Mouse (Mus musculus) natural killer cell, adult 2 months (primary cell): ENCODE results near the gene Susd1.

ENCODE experiments used
- DNase-seq, 2 experiments: peaks; one replicate each; pipeline ENCODE4 v3.0.0; 2022; ENCODE audit warnings: low spot score in 2 of 2

Susd1 gene

DNA sequence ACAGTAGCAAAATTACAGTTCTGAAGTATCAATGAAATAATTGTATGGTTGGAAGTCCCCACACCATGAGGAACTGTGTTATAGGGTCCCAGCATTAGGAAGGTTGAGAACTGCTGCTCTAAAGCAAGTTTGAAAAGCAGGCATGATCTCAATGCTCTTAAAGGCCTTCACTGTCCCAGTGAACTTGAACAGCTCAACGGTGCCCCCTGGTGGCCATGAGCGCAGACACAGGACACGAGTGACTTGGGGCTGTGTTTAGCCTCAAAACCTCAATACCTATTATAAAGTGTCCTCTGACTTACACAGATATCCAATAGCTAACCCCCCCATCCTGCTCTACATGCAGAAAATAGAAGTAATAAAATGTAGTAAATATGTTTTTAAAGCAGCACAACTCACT, 97.7 kb downstream of the Susd1 start:
- peak; percentile 92 to 93 for DNase-seq

DNA sequence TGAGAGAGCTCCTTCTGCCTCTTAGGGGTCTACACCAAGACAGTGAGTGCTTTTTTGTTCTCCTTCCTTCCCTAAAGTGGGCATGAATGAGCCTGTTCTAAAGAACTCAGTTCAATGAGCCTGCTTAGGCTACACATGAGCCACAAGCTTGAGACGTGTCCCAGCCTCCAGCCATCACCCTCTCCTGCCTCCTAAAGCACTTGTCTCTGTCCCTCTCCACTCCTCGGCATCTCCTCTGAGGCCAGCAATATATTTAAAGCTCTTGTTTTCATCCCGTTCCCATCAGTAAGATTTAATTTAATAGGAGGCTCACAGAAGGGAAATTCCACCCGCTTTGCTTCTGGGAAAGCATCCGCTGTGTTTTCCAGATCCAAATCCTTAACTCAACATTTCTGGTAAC, 98.4 kb downstream of the Susd1 start:
- DNase-seq = no peak

DNA sequence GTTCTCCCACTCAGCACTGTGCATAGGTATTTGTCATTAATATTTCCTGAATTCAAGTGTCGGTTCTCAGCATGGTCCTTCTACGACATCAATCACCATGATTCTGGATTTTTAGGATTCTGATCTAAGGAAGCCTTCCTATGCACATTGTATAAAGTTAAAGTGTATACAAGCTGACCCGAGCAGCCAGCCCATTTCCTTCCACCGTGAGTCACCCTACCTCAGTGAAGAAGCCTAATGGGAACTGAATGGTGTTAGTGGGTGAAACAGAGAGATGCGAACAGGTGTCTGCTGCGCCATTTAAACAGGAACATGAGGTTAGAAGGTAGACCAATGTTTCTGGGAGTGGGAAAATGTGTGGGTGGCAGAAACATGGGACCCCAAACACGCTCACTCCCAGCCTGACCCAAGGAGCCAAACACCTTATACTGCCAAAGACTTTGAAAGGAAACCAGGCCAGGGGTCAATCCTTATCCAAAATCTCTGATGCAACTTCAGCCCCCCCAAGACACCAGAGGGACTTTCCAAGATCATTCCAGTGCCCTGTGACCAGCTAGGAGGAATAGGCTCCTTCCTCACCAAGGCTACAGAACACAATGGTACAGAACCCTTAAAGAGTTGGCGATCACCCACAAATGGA, 99.4 kb downstream of the Susd1 start:
- DNase-seq = peak; percentile 30 to 58

DNA sequence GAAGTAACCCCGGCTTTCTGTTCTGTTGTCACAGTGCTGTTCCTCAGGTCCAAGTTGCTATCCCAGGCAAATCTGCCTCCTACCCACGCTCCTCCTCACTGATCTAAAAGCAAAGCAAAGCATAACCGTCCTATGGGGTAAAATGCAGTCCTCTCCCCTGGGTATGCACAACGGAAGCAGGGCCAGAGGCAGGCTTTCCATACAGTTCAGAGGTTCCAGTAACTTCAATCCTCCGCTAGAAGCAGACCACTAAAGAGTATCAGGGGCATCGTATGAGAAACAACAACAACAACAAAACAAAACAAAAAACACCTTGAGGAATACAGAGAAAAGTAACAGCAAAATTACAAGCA, 100.9 kb downstream of the Susd1 start:
- DNase-seq = peak in 1 of 2 experiments; percentile 28

DNA sequence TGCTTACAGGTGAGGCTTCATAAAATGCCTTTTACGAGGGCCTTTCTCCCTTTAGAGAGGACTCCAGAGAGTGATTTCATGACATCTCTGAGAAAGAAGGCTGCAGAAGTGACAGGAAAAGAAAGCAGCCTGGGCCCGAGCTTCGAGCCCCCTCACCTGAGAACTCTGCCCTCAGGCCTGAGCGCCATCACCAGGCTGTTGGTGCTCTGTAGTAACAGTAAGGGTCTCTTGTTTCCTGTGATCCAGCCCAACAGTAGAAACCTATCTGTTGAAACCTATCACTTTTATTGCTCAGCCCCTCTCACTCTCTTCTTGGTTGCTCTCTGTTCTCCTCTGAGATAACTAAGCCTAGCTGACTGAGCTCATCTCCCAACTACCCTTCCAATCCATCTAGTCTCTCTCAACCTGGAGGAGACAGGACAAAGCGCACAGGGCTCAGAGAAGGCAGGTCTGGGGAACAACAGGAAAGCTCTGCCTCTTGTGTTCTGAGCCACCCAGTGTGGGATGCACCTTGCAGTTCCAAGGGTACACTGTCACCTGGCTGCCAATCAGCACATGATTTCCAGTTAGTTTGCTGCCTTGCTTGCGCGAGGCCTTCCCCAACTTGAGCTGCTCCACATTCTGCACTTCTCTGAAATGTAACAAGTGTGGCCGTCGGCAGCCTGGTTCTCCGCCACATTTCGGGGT, 101.4 kb downstream of the Susd1 start:
- DNase-seq = no peak

DNA sequence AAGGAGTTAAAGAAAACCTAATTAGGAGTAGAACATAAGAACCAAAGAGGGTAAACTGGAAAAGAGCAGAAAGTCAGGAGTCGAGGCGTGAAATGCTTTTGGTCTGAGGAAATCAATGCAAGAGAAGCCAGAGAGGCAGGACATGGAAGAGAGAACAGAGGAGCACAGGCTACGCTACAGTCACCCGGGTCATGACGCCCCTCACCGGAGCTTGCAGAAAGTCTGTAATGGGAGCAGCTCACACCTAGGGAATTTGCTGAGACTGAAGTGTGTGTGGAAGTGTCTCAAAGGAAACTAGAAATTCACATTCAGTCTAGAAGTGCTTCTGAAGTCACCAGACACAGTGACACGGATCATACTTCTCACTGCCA, 102.0 kb downstream of the Susd1 start:
- no peak for DNase-seq

DNA sequence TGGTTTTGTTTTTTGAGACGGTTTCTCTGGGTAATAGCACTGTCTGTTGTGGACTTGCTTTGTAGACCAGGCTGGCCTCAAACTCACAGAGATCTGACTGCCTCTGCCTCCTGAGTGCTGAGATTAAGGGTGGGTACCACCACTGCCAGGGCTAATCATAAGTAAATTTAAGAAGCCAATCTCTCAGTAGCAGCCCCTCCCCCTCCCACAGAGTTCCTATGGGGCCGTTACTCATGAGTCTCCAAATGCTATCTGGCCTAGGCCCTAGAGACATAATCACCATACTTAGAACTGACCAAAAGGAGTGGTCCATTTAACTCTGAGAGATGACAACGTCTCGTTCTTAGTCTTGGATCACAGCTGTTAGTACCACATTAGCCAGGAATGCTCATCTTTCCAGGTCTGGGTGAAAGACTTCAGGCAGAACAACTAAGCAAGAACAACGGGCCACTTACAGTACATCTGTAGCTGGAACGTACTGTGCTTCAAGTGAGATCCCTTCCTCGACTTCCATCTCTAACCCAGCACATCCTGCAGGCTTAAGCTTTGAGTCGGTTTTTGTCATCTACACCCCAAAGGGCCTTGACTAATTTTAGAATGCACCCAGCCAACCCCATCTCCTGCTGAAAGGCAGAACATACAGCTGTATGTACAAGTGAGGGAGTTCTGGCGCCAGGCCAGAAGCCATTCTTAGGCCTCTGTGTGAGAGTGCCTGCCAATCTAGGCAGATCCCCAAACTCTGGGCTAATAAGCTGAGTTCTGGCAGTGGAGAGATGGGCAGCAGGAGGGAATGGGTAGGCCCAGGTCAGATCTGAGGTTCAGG, 102.6 kb downstream of the Susd1 start:
- DNase-seq = peak in 1 of 2 experiments; percentile 84

DNA sequence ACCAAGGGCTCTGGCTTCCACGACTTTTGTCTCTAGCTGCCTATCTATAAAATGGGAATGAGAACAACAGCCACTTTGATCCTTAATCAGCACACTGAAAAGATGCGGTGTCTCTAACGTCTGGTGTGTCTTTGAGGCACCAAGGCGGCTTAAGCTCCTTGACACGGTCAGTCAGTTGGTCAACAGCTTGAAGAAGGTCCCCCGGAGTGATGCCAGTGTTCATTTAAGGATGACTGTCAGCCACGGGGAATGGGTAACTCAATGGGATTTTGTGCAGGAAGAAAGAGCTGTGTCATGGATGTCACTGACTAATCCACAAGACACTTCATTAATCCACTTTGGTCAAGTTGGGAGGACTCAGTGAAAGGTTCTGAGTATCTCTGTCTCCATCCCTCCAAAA, 103.3 kb downstream of the Susd1 start:
- no peak for DNase-seq

DNA sequence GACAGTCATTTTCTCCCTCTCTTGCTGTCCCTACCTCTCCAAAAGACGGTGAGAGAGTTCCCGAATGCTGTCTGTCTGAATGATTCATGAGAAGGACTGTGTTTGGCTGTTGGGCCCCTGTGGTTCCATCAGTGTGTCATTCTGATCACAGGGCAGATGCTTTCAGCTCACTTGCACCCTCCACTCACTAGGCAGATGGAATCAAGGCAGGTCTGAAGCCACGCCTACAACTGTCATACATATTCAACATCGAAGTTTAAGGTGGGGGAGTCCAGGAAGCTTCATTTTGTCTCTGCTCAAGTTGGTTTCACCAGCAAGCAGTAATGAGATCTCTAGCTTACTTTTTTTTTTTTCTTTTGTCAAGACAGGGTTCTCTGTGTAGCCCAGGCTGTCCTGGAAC, 104.2 kb downstream of the Susd1 start:
- peak in 1 of 2 experiments; percentile 49 for DNase-seq

DNA sequence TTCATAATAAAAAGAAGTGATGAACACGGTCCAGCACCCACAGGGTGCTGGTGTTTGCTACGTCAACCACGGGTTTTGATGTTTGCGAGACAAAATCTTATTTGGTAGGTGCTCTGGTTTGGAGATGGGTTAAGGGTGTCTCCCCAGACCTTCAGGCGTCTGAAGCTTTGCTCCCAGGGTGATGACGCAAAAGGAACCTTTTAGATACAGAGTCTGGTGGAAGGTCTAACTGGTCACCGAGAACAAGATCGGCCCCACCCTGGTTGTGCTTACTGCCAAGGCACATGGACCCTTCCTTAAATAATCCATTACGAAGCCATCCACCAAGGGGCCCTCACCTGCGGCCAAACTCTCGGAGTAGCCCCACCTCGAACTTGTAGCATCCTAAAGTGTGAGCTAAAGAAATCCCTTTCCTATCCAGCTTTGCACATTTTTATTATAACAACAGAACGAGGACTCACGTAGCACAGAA, 105.0 kb downstream of the Susd1 start:
- DNase-seq = peak; percentile 39 to 62

DNA sequence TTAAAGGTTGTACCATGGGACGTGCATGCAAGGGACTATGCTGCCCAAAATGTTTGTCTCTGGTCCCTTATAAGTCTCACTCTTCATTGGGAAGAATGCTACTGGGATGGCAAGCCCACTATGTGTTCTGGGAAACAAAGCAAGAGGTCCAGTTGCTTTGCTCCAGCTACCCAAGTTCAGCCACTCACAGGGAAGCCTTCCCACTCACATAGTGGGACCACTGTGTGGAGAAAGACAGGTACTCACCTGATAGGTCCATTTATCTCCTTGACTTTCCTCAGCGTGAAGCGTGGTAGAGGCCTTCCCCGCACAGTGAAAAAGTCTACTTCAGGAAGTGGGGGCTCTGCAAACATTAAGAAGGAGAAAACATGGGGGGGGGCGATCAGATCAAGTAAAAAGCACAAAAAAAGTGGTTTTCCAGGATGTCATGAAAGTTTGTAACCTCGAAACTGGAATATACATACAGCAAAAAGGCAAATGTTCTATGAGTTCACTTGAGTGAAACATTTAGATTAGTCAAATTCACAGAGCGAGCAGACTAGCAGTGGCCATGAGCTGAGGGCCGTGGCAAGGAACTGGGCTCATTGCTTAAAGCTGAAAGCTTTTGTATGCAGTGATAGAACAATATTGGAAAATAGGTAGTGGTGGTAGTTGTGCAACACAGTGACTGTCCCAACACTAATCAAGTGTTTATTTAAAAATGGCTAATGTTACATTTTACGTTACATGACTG, 105.6 kb downstream of the Susd1 start:
- DNase-seq = no peak

DNA sequence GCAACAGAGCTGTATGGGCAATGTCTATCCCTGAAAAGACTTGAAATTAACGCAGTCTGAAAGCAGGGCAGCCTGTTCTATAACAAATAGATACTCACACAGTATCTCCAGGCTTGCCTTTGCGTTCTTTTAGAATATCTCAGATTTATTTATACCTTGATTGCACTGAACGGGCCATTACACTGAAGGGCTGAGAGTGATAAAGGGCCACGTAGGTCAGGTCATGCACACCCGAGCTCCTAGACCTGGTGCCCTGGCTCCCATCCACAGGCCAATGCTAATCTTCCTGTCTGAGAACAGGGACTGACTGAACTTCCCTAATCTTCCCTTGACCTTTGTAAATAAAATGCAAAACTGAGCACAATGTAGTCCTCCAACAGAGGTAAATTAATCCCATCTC, 106.3 kb downstream of the Susd1 start:
- DNase-seq = no peak

DNA sequence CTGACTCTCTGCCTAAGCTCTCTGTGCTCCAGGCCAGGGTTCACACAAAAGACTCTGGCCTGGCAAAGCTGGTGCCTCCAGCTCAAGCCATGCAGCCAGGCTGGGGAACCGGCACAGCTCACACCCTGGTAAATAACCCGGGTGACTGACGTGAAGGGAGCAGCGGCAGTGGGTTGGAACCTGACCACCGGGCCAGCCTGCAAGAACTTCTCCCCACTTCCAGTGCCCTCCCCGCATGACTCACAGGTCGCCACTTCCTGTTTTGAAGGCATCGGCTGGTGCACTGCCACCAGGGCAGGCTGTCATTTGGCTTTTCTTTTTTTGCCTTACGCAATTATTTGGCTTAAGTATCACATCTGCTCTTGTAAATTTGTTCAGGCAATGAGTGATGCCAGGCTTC, 106.8 kb downstream of the Susd1 start:
- DNase-seq = peak; percentile 98 to 99

DNA sequence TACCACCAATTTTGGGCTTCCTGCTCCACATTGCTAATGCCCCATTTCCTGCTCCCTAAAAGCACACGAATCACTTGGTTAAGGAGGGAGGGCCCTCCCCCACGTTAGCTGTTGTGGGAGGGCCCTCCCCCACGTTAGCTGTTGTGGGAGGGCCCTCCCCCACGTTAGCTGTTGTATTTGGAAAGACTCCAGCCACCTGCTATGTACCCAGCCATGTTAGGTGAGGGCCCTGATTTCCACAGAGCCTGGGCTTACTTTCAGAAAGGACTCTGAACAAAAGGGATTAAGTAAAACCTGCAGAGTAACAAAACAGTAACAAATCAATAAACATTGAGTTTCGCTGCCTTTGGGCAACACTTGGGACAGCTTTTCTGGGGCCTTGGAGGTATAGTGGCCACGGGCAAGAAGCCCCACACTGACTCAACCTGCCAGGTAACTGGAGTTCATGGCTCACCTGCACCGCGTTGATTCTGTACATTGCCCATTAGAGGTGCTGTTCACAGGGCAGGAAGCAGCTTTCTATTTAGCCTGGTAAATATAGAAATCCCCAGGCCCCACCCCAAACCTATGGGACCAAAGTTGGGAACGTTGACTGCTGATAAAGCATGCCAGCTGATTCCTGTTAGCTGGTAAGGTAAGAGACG, 107.3 kb downstream of the Susd1 start:
- DNase-seq = no peak

DNA sequence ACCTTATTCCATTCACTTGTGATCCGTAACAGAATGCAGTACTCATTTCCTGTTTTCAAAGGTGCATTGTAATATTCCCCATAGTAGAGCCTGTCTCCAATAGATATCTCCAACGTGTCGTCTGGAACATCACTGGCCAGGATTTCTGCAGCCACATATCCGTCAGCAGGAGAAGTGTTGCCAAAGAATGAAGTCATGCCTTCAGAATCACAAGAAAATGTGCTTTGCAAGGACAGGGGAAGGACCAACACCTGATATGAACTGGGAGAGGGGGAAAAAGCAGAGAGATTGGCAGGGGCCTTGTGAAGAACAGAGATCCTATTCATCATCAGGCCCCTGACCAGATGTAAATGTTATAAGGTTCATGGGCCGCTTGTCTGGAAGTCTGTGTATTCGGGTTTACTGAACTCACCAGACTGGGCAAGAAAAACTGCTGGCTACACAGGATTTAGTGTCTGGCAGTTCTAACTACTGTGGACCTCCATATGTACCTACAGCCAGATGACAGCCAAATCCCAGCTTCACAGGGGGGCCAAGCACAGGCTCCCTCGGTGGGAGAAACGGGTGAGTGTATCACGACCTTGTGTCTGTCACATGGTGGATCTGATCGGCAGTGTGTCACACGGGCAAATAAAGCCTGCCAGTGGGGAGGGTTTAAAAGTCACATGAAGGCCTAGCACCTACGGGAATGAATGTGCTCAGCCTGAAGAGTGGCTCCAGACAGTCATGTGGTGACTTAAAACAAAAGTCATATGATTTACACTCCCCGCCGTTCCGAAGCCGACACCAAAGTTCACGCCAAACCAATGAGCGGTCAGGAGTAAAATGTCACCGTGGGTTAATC, 108.8 kb downstream of the Susd1 start:
- no peak for DNase-seq

DNA sequence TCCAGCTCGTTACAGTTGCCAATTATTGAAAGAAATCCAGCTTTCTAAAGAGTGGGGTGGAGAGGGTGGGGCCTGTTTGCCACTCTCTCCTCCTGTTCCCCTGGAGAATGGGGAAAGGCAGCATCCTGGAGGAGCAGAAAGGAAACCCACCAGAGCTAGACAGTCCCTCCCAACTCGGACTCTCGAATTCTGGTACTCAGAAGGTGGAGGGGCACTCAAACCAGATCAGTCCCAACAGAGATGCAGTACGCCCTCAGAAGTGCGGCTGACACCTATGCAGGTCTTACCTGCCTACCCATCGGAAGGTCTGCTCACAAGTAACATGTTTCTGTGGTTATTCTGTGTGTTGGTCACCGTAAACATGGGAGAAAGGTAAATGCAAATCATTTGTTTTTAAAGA, 109.6 kb downstream of the Susd1 start:
- no peak for DNase-seq

DNA sequence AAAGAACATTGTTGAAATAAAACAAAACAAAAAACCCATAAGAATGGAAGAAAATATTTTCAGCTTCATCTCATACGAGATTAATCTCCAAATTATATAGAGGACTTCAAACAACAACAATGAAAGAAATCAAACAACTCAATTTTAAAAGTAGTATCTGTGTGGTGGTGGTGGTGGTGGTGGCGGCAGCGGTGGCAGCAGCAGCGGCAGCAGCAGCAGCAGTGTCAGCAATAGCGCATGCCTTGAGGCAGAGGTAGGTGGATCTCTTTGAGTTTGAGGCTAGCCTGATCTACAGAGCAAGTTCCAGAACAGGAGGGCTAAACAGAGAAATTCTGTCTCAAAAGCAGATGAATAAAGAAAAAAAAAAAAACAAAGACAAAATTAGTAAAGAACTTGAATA, 110.4 kb downstream of the Susd1 start:
- DNase-seq = no peak

DNA sequence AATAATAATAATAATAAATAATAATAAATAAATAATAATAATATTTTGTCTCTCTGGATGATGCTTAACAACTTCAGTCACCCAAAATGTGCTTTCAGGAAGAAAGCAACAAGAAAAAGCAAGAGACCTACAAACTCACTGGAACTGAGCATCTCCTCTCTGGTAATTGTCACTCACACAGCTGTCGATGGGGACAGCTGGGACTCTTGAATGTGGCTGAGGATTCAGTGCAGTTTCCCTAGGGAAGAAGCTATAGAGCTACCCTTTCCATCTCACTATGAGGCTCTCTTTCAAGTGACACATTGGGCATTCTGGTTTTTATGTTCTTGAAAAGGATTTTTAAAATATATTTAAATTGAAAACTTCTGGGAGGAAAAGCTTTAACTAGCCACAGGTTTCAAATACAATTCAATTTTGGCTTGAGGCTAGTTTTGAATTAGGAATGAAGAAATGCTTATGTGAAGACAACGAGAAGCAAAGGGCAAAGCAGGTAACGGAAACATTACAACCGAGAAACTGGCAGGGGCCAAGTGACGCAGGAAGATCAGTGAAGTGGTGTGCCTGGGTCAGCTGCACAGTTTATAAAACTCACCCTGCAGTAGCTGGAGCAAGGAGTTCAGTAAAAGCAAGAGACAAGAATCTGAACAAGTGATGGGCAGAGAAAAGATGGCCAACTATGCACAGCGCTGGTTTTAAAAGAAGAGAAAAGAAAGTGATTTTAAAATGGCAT, 112.2 kb downstream of the Susd1 start:
- DNase-seq = no peak

DNA sequence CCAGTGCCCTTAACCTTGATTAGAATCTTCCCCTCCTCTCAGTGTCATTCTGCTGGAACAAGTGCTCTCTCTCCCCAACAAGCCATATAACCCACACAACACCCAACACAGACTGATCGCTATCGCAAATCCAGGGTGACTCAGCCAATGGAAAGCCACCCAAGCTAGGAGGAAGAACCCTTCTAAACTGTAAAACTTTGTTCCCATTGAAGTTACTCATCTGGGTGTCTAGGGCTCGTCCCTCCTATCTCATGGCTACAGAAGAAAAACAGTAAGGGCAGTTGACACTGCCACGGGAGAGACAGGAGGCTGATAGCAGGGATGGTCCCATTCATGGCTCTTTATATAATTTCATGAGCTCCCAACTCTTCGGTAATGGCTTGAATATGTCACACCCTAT, 114.1 kb downstream of the Susd1 start:
- no peak for DNase-seq

DNA sequence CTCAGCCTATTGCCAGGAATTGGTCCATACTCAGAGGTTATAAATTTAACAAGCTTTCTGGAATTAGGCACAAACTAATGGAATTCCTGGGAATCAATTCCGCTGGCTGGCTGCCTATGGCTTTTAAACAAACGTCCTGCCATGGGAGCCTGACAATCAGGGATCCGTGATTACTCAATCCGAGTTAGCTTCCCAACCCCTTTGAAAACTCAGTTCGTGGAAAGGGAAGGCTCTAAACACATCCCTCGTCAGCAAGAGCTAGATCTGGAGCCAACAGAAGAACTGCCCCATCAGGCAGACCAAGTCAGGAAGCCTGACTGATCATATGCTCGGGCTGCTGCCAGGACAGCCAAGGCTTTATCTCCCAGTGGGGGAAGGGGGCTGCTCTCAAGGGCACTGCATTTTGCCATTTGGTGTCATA, 115.2 kb downstream of the Susd1 start:
- DNase-seq = no peak
